ENCODE assay signal across 31 mouse cellular contexts in genomic region chr17:12921073-12921472, GRCm38 (mm10). TPM values are rescaled to one million over a fixed set of nuclear protein-coding genes. Genes with fewer than 3 reads are reported as not detected.
A peak's percentile ranks its signal among the peaks of the same experiment; 100 is the strongest.
DNase-seq lines count a peak whose midpoint lies in the region; ATAC-seq and TF ChIP-seq lines count a peak whose summit lies in the region.
"Had no signal": no experiment of that assay in that cellular context is flagged by ENCODE, and none has a peak within 500 bp of the region (broad histone marks: within the 10 kb centered on the region; RNA-seq: fewer than 3 reads in every experiment).

No protein-coding gene starts in this region.

- TF ChIP-seq RAD21 in CH12.LX (IDR thresholded peaks at IDR 0.05; ENCODE audit: low read depth, low read length), result no peak

- ATAC-seq in midbrain, embryonic 11.5 days (ENCODE audit: low FRiP score), result no peak
- ATAC-seq in midbrain, embryonic 15.5 days (replicated peaks), result no peak
- peak; percentile 52 for ATAC-seq in megakaryocyte, adult 5-6 weeks (ENCODE audit: poor library complexity, severe bottlenecking)
- ATAC-seq in hindbrain, embryonic 16.5 days, result no peak
- ATAC-seq: forebrain, embryonic 16.5 days; intestine, embryonic 16.5 days; midbrain, embryonic 16.5 days had no signal

- 97% methylated on average over 1 of the region's 1 CpGs for WGBS in midbrain, embryonic 11.5 days
- 98% methylated on average over 1 of the region's 1 CpGs for WGBS in midbrain, embryonic 15.5 days
- WGBS in hindbrain, embryonic 16.5 days, result 89% methylated on average over 1 of the region's 1 CpGs

- TF ChIP-seq CTCF in CH12.LX (conservative IDR thresholded peaks at IDR 0.05 in 1 of 2, IDR thresholded peaks at IDR 0.05 in 1 of 2; ENCODE audit: low read depth in 2 of 2, low read length in 2 of 2), result no peak

- no peaks in the 10 kb centered on the region for H3K9me3 ChIP-seq in midbrain, embryonic 11.5 days (ENCODE audit: control insufficient read depth, low read length)
- no peaks in the 10 kb centered on the region for H3K9me3 ChIP-seq in midbrain, embryonic 15.5 days
- H3K9me3 ChIP-seq in CH12.LX (replicated peaks; ENCODE audit: low read length), result no peaks in the 10 kb centered on the region
- H3K9me3 ChIP-seq in hindbrain, embryonic 16.5 days (ENCODE audit: control insufficient read depth, low read length), result no peaks in the 10 kb centered on the region
- H3K9me3 ChIP-seq: heart, embryonic 10.5 days; heart, embryonic 15.5 days; hindbrain, embryonic 12.5 days; limb, embryonic 10.5 days; limb, embryonic 15.5 days; liver, embryonic 15.5 days; lung, embryonic 15.5 days; neural tube, embryonic 12.5 days had no signal

- peaks cover 34% of the 10 kb centered on the region for H3K79me2 ChIP-seq in CH12.LX (replicated peaks; ENCODE audit: control insufficient read depth, extremely low read depth, insufficient read depth, poor library complexity, severe bottlenecking)

- peak; percentile 76 for DNase-seq in midbrain, embryonic 11.5 days (ENCODE audit: low spot score, missing footprints)
- peak; percentile 61 for DNase-seq in CH12.LX (ENCODE audit: extremely low read depth)
- no peak for DNase-seq in left cerebral cortex, adult 8-10 months (ENCODE audit: low spot score in 2 of 2)
- no peak for DNase-seq in right cerebral cortex, postnatal 10 days (ENCODE audit: low spot score in 2 of 2)
- DNase-seq: adrenal gland, postnatal 10 days; cerebellum, adult 11-12 months; cerebellum, adult 9-11 months; kidney, adult 8-10 months; kidney, postnatal 4 days; layer of hippocampus, postnatal 36 days; thymus, adult 2 months; thymus, postnatal 36 days had no signal

- dilution Hi-C loops in CH12.LX (cut with MboI; ENCODE audit: extremely low pct_ligation_motif_present, extremely low pct_unique_long_range_greater_than_20kb, low sequenced_read_pairs), result no loop called here

- peak; percentile 86 for TF ChIP-seq EP300 in CH12.LX (IDR thresholded peaks at IDR 0.05; ENCODE audit: low read length)

- no peak overlapping the region for H3K4me3 ChIP-seq in midbrain, embryonic 11.5 days (ENCODE audit: low read depth, low read length)
- H3K4me3 ChIP-seq in midbrain, embryonic 15.5 days, result no peak overlapping the region
- no peak overlapping the region for H3K4me3 ChIP-seq in CH12.LX (replicated peaks in 1 of 3; ENCODE audit: low read depth in 2 of 3, low read length in 2 of 3, poor library complexity in 1 of 3)
- no peak overlapping the region for H3K4me3 ChIP-seq in hindbrain, embryonic 16.5 days (ENCODE audit: low read length)
- H3K4me3 ChIP-seq: erythroblast, embryonic 14.5 days; heart, embryonic 10.5 days; heart, embryonic 15.5 days; hindbrain, embryonic 12.5 days; limb, embryonic 10.5 days; limb, embryonic 15.5 days; liver, embryonic 15.5 days; lung, embryonic 15.5 days; myocyte; neural tube, embryonic 12.5 days had no signal

- no peak overlapping the region for H3K9ac ChIP-seq in midbrain, embryonic 11.5 days (ENCODE audit: low read length)
- H3K9ac ChIP-seq in midbrain, embryonic 15.5 days, result no peak overlapping the region
- no peak overlapping the region for H3K9ac ChIP-seq in CH12.LX (ENCODE audit: insufficient read depth, low read depth)
- no peak overlapping the region for H3K9ac ChIP-seq in hindbrain, embryonic 16.5 days (ENCODE audit: low read depth, low read length)
- H3K9ac ChIP-seq: heart, embryonic 15.5 days; hindbrain, embryonic 12.5 days; limb, embryonic 15.5 days; liver, embryonic 15.5 days; lung, embryonic 15.5 days; neural tube, embryonic 12.5 days had no signal

- H3K27ac ChIP-seq in midbrain, embryonic 11.5 days (ENCODE audit: low read depth, low read length), result no peak overlapping the region
- H3K27ac ChIP-seq in midbrain, embryonic 15.5 days, result no peak overlapping the region
- peak overlapping the region; percentile 41; the same call in 1 of the 2 replicates for H3K27ac ChIP-seq in CH12.LX (ENCODE audit: insufficient read depth, low read depth)
- no peak overlapping the region for H3K27ac ChIP-seq in hindbrain, embryonic 16.5 days (ENCODE audit: low read depth, low read length)
- H3K27ac ChIP-seq: heart, embryonic 10.5 days; heart, embryonic 15.5 days; hindbrain, embryonic 12.5 days; kidney, postnatal 0 days; limb, embryonic 10.5 days; limb, embryonic 15.5 days; liver, embryonic 15.5 days; lung, embryonic 15.5 days; neural tube, embryonic 12.5 days had no signal

- in situ Hi-C loops in CH12.LX (cut with MboI; ENCODE audit: low pct_ligation_motif_present, low pct_unique_long_range_greater_than_20kb, low sequenced_read_pairs), result no loop called here

- no peaks in the 10 kb centered on the region for H3K27me3 ChIP-seq in midbrain, embryonic 11.5 days (ENCODE audit: control insufficient read depth, insufficient read depth, low read length)
- H3K27me3 ChIP-seq in midbrain, embryonic 15.5 days (replicated peaks), result no peaks in the 10 kb centered on the region
- H3K27me3 ChIP-seq in CH12.LX (replicated peaks), result no peaks in the 10 kb centered on the region
- no peaks in the 10 kb centered on the region for H3K27me3 ChIP-seq in hindbrain, embryonic 16.5 days (replicated peaks; ENCODE audit: control insufficient read depth, insufficient read depth, low read length)
- H3K27me3 ChIP-seq: heart, embryonic 15.5 days; hindbrain, embryonic 12.5 days; limb, embryonic 15.5 days; liver, embryonic 15.5 days; lung, embryonic 15.5 days; neural tube, embryonic 12.5 days had no signal

- TF ChIP-seq POLR2A in CH12.LX (IDR thresholded peaks at IDR 0.05; ENCODE audit: low read depth, low read length), result no peak

- H3K4me1 ChIP-seq in midbrain, embryonic 11.5 days (ENCODE audit: control insufficient read depth, insufficient read depth, low read length), result peaks cover 2% of the 10 kb centered on the region; the same call in 1 of the 2 replicates
- peaks cover 13% of the 10 kb centered on the region for H3K4me1 ChIP-seq in midbrain, embryonic 15.5 days
- H3K4me1 ChIP-seq in CH12.LX (ENCODE audit: control insufficient read depth in 1 of 2, insufficient read depth in 2 of 2), result peaks cover 3 to 36% of the 10 kb centered on the region in 2 experiments; a peak in 3 of 4 replicates
- H3K4me1 ChIP-seq in hindbrain, embryonic 16.5 days (ENCODE audit: control insufficient read depth, insufficient read depth, low read depth, low read length), result peaks cover 6% of the 10 kb centered on the region

- H3K4me2 ChIP-seq in midbrain, embryonic 11.5 days, result no peak overlapping the region
- no peak overlapping the region for H3K4me2 ChIP-seq in midbrain, embryonic 15.5 days
- H3K4me2 ChIP-seq in CH12.LX (ENCODE audit: insufficient read depth, low read depth, poor library complexity, severe bottlenecking), result no peak overlapping the region
- H3K4me2 ChIP-seq in hindbrain, embryonic 16.5 days (ENCODE audit: low read length), result no peak overlapping the region
- H3K4me2 ChIP-seq: heart, embryonic 15.5 days; hindbrain, embryonic 12.5 days; limb, embryonic 15.5 days; liver, embryonic 15.5 days; lung, embryonic 15.5 days; neural tube, embryonic 12.5 days had no signal

- H3K36me3 ChIP-seq in midbrain, embryonic 11.5 days (ENCODE audit: control insufficient read depth, insufficient read depth, low read length), result peaks cover 31% of the 10 kb centered on the region
- peaks cover 63% of the 10 kb centered on the region for H3K36me3 ChIP-seq in midbrain, embryonic 15.5 days (replicated peaks)
- H3K36me3 ChIP-seq in CH12.LX (replicated peaks in 1 of 2; ENCODE audit: control insufficient read depth in 1 of 2, insufficient read depth in 1 of 2, low read length in 1 of 2), result peaks cover 59 to 75% of the 10 kb centered on the region in 2 experiments
- H3K36me3 ChIP-seq in hindbrain, embryonic 16.5 days (ENCODE audit: control insufficient read depth, insufficient read depth, low read length), result peaks cover 51% of the 10 kb centered on the region

RNA-seq across cellular contexts. Expression of gene Mrpl18, which starts 4.9 kb away (rescaled TPM):
- 172 and 176 TPM in 2 replicates for polyA plus RNA-seq in midbrain, embryonic 11.5 days (2014; fragmentation: Nextera tagmentation; extraction: Ambion mirVana)
- polyA plus RNA-seq in midbrain, embryonic 15.5 days (2015; fragmentation: Nextera tagmentation; extraction: Ambion mirVana), result 113 and 129 TPM in 2 replicates
- total RNA-seq in CH12.LX (2012; rRNA removed) (132 and 184 TPM in 2 replicates), CH12.LX (2014; rRNA removed) (197 and 223 TPM in 2 replicates)
- polyA plus RNA-seq in CH12.LX (2012; ENCODE audit: insufficient read length, low read depth), result 150 and 153 TPM in 2 replicates
- 112 and 131 TPM in 2 replicates for total RNA-seq in megakaryocyte, adult 5-6 weeks (2015)
- total RNA-seq in megakaryocyte, adult 5-6 weeks (2017), result 122 and 163 TPM in 2 replicates
- 10 to 100 TPM; 54.3 to 65.1 (median 61.2) TPM for total RNA-seq in left cerebral cortex, adult 8-10 months (2022)
- polyA plus RNA-seq in hindbrain, embryonic 16.5 days (2015; fragmentation: Nextera tagmentation; extraction: Ambion mirVana), result 118 and 123 TPM in 2 replicates

RNA-seq across cellular contexts. Expression of gene Tcp1, which starts 5.6 kb away (rescaled TPM):
- polyA plus RNA-seq in midbrain, embryonic 11.5 days (2014; fragmentation: Nextera tagmentation; extraction: Ambion mirVana), result 542 and 583 TPM in 2 replicates
- 325 and 344 TPM in 2 replicates for polyA plus RNA-seq in midbrain, embryonic 15.5 days (2015; fragmentation: Nextera tagmentation; extraction: Ambion mirVana)
- total RNA-seq in CH12.LX (2012; rRNA removed) (540 and 569 TPM in 2 replicates), CH12.LX (2014; rRNA removed) (951 and 1,060 TPM in 2 replicates)
- polyA plus RNA-seq in CH12.LX (2012; ENCODE audit: insufficient read length, low read depth), result 560 and 726 TPM in 2 replicates
- 233 and 244 TPM in 2 replicates for total RNA-seq in megakaryocyte, adult 5-6 weeks (2015)
- total RNA-seq in megakaryocyte, adult 5-6 weeks (2017), result 370 and 389 TPM in 2 replicates
- total RNA-seq in left cerebral cortex, adult 8-10 months (2022), result 100 to 1,000 TPM; 209 to 229 (median 211) TPM
- polyA plus RNA-seq in hindbrain, embryonic 16.5 days (2015; fragmentation: Nextera tagmentation; extraction: Ambion mirVana), result 341 and 344 TPM in 2 replicates

RNA-seq across cellular contexts. Expression of gene Pnldc1, which starts 11.0 kb away (rescaled TPM):
- 1.1 and 1.2 TPM in 2 replicates for polyA plus RNA-seq in midbrain, embryonic 11.5 days (2014; fragmentation: Nextera tagmentation; extraction: Ambion mirVana)
- polyA plus RNA-seq in midbrain, embryonic 15.5 days (2015; fragmentation: Nextera tagmentation; extraction: Ambion mirVana), result 1.6 and 2.2 TPM in 2 replicates
- 0.25 and 0.84 TPM in 2 replicates for total RNA-seq in CH12.LX (2012; rRNA removed)
- total RNA-seq in CH12.LX (2014; rRNA removed), result 0.11 and 0.19 TPM in 2 replicates
- polyA plus RNA-seq in CH12.LX (2012; ENCODE audit: insufficient read length, low read depth), result 0.90 and 1.2 TPM in 2 replicates
- 1.4 TPM in 1 of 2 replicates, not detected in the other for total RNA-seq in megakaryocyte, adult 5-6 weeks (2015)
- total RNA-seq in megakaryocyte, adult 5-6 weeks (2017), result 0.11 TPM in 1 of 2 replicates, not detected in the other
- total RNA-seq in left cerebral cortex, adult 8-10 months (2022), result 1 to 10 TPM; 1.5 to 2.9 (median 2.0) TPM
- polyA plus RNA-seq in hindbrain, embryonic 16.5 days (2015; fragmentation: Nextera tagmentation; extraction: Ambion mirVana), result 0.78 and 1.7 TPM in 2 replicates

RNA-seq across cellular contexts. Expression of gene Acat3, which starts 19.3 kb away (rescaled TPM):
- polyA plus RNA-seq in midbrain, embryonic 11.5 days (2014; fragmentation: Nextera tagmentation; extraction: Ambion mirVana), result 0.93 and 1.4 TPM in 2 replicates
- polyA plus RNA-seq in midbrain, embryonic 15.5 days (2015; fragmentation: Nextera tagmentation; extraction: Ambion mirVana), result 1.2 and 1.9 TPM in 2 replicates
- total RNA-seq in CH12.LX (2012; rRNA removed) (12.7 and 14.7 TPM in 2 replicates), CH12.LX (2014; rRNA removed) (0.31 and 1.4 TPM in 2 replicates)
- polyA plus RNA-seq in CH12.LX (2012; ENCODE audit: insufficient read length, low read depth), result 0.77 and 1.00 TPM in 2 replicates
- not detected in 2 replicates for total RNA-seq in megakaryocyte, adult 5-6 weeks (2015)
- total RNA-seq in megakaryocyte, adult 5-6 weeks (2017), result 0.33 and 0.51 TPM in 2 replicates
- 1 to 10 TPM; 5.4 to 6.9 (median 6.2) TPM for total RNA-seq in left cerebral cortex, adult 8-10 months (2022)
- polyA plus RNA-seq in hindbrain, embryonic 16.5 days (2015; fragmentation: Nextera tagmentation; extraction: Ambion mirVana), result 0.95 and 0.96 TPM in 2 replicates
- total RNA-seq: gastrocnemius, adult 8-10 months; heart, postnatal 25 days had no signal

RNA-seq across cellular contexts. Expression of gene Acat2, which starts 39.5 kb away (rescaled TPM):
- polyA plus RNA-seq in midbrain, embryonic 11.5 days (2014; fragmentation: Nextera tagmentation; extraction: Ambion mirVana), result 370 and 373 TPM in 2 replicates
- 346 and 354 TPM in 2 replicates for polyA plus RNA-seq in midbrain, embryonic 15.5 days (2015; fragmentation: Nextera tagmentation; extraction: Ambion mirVana)
- 58.6 and 67.1 TPM in 2 replicates for total RNA-seq in CH12.LX (2012; rRNA removed)
- total RNA-seq in CH12.LX (2014; rRNA removed), result 115 and 128 TPM in 2 replicates
- 48.6 and 48.8 TPM in 2 replicates for polyA plus RNA-seq in CH12.LX (2012; ENCODE audit: insufficient read length, low read depth)
- total RNA-seq in megakaryocyte, adult 5-6 weeks (2015), result 7.6 and 9.0 TPM in 2 replicates
- 9.1 and 9.8 TPM in 2 replicates for total RNA-seq in megakaryocyte, adult 5-6 weeks (2017)
- 10 to 100 TPM; 66.3 to 83.6 (median 76.6) TPM for total RNA-seq in left cerebral cortex, adult 8-10 months (2022)
- 333 and 335 TPM in 2 replicates for polyA plus RNA-seq in hindbrain, embryonic 16.5 days (2015; fragmentation: Nextera tagmentation; extraction: Ambion mirVana)

Comparison
In these comparisons a context has a peak if more than half of its experiments do, and no peak if none do; other contexts are left out.
1. DNase-seq: peak in midbrain, embryonic 11.5 days (single experiment) and CH12.LX (single experiment); none in left cerebral cortex, adult 8-10 months (0 of 2) and right cerebral cortex, postnatal 10 days (0 of 2).